Mouse (Mus musculus) c-Kit-positive CD71-positive TER-119-negative erythroid progenitor cells, embryonic 14.5 days (primary cell): ENCODE results near the gene Sugp2.

Source experiments
- DNase-seq: peaks from one replicate; pipeline ENCODE4 v3.0.0-alpha.2; 2013; ENCODE audit warnings: low read depth

Sugp2 gene

GRCm38 (mm10) chr8:70220911-70221310 is 13.1 kb upstream of the Sugp2 start:
- DNase-seq = no peak

DNA sequence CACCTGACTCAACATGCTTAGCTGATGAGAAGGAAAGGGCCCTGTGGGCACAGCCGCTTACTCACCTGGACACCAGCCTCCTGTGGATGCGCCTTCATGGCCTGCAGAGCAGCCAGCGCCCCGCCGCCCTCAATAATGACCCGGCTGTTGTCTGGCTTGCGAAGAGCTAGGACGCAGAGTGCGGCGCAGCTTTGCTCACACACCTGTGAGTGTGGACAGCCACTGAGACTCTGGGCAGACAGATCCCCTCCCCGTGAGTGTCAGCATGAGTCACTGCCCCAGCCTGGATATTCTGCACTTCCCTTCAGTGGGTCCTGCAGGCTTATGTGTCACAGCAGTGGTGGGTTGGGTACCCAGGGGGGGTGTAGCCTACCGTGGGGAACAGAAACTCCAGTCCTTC is 12.0 kb upstream of the Sugp2 start:
- DNase-seq = no peak

GRCm38 (mm10) chr8:70223341-70223740 is 10.7 kb upstream of the Sugp2 start:
- no peak for DNase-seq

DNA sequence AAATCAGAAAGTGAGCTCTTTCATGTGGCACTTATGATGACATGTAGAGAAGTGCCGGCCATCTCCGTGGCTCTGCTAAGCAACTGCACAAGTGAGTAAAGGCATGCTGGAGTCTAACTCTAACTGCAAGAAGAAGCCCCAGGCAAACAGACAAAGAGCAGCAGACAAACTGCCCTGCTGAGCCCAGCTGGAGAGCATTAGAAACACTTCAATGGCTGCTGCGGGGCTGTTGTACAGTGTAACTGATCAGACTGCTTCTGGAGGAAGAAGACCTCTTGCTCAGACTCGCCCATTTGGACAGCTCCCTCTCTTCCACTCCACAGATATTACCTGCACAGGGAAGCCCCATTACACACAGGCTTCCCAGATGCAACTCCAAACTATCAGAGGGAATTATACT is 6.0 kb upstream of the Sugp2 start:
- no peak for DNase-seq

DNA sequence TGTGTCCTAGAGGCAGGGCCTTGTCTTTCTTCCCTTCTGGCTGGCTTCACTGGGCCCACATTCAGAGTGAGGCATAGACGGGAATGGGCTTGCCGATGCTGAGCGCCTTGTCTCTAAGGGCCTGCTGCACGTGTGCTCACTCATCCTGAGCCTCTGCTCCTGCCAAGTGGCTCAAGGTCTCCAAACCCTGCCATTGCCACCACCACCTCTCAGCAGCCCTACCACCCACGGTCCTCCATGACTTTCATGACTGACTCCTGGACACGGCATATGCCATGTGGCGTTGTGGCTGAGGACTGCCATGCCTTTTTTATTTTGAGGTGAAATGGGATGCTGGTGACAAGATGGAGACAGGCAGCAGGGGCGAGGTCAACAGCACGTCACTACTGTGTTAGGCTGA is 3.2 kb upstream of the Sugp2 start:
- DNase-seq = no peak

GRCm38 (mm10) chr8:70233606-70234005 is 420 bp upstream of the Sugp2 start:
- no peak for DNase-seq

DNA sequence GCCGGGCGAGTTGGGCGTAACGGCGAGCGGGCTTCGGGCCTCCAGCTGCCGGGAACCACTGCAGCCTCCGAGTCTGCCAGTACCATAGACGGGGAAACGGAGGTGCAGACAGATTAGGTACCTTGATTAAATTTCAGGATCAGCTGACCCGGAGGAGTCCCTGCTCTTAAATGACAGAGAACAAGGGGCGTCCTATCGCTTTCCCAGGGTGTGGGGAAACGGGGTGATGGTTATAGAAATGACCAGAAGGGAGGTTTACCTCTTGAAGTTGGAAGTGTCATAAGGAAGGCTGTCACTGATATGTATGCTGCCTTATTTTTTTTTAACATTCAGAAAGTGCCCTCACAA is 729 bp downstream of the Sugp2 start:
- no peak for DNase-seq

DNA sequence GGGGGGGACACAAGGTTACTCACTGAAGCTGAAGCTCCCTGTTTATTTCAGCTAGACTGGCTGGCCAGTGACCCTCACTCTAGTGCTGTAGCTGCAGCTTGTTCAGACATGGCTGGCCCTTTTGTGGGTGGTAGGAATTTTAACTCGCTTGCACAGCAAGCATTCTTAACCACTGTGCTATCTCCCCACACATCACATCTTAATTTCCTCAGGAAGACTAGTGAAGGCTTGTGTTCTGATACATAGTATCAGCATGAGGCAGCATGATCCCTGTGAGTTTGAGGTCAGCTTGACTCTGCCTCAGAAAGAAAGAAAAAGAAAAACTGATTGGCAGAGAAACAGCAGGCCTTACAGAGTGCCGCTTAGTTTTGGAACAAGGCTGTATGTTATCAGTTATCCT is 3.8 kb downstream of the Sugp2 start:
- no peak for DNase-seq

DNA sequence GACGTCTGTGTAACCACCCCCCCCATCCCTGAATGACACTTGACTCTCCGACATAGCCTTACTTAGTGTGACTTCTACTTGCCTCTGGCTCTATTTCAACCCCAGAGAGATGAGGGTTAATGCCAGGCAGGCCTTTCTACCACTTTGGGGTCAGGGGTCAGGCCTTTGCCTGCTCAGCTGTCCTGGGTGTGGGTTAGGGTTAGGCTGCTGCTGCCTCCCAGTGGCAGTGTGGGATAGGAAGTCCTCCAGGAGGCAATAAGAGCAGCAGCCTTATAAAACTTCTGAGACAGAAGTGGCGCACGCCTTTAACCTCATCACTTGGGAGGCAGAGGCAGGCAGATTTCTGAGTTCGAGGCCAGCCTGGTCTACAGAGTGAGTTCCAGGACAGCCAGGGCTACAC is 6.6 kb downstream of the Sugp2 start:
- no peak for DNase-seq

DNA sequence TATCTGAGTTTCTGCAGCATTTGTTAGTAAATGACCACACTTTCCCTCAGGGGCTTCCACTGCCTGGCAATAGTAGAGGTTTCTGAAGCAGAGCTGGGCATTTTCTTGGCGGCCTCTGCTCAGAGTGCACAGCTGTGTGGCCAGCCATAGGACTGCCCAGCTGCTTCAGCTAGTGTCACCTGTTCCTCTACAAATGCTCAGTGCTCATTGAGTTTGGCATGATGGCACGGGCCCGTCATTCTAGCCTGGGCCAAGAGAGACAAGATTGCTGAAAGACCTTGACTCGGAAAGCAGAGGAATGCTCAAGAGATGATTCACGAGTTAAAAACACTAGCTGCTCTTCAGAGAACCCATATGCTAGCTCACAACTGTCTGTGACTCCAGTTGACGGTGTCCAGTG is 12.6 kb downstream of the Sugp2 start:
- DNase-seq = no peak

- no peak for DNase-seq
Observed at GRCm38 (mm10) chr8:70247841-70248240, 13.8 kb downstream of the Sugp2 start.

- no peak for DNase-seq
Observed at GRCm38 (mm10) chr8:70254628-70255027, 20.6 kb downstream of the Sugp2 start.

GRCm38 (mm10) chr8:70257456-70257855 is 23.4 kb downstream of the Sugp2 start:
- no peak for DNase-seq

- no peak for DNase-seq
Observed at GRCm38 (mm10) chr8:70258600-70258999, 24.6 kb downstream of the Sugp2 start.

GRCm38 (mm10) chr8:70259043-70259442 is 25.0 kb downstream of the Sugp2 start:
- no peak for DNase-seq

GRCm38 (mm10) chr8:70267674-70268073 is 33.6 kb downstream of the Sugp2 start:
- no peak for DNase-seq

DNA sequence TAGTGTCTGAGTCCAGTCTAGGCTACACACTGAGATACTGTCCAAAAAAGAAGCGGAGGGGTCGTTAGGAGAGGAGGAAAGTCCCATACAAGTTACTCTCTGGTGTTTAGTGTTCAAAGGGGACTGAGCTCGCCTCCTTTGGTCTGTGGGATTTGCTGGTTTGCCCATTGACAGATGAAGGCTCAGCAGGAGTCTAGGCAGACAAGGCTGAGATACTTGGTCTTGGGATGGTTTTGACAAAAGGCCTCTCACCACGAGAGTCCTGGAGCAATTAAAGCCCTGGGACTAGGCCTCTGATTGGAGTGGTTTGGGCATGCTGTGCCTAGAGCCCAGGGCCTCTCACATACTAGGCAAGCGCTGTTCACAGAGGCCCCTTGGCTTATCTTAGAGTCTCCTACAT is 34.3 kb downstream of the Sugp2 start:
- DNase-seq = no peak

DNA sequence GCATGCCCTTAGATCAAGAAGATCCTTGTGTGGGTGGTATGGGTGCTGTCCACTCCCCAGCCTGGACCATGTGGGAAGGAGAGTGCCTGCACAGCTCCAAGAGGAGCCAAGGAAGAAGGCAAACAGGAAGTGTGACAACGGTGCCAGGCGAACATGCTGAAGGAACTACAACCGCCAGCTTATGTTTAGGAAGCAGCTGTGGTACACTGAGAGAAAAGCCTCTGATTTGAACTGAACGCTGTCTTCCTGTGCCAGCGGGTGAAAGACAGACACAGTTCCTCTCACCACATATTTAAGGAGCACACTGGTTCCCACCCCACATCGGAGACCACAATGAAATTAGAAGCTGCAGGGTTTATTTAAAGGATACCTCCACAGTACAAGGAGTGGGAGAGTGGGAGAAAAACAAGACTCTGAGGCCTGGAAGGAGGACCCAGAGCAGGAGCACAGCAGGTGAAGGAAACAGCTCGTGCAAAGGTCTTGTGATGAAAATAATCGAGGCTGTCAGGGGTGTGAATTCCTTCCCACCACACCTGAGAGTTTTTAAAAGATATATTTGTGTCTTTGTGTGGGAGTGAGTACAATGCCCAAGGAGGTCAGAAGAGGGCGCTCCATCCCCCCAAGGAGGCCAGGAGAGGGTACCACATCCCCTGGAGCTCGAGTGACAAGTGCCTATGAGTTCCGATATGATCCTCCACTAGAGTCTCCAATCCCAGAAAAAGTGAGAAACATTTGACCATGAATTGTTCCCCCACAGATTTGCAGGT is 35.0 kb downstream of the Sugp2 start:
- no peak for DNase-seq

DNA sequence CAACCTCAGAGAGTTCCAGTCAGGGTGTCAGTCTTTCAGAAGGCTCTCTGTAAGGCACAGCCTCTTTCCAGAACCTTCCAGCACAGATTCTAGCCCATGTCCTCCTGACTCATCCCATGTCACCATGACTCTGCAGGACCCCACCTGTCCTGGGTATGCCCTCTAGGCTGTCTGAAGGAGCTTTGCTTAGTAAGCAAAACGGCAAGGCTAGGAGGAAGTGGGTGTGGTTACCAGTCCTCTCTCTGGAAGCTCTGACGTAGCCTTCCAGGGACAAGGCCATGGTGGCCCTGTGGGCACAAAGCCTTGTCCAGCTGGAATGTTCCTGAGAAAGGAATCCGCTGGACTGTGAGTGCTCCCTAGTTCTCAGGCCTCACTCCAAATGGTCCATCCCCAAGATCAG is 38.9 kb downstream of the Sugp2 start:
- DNase-seq = no peak

DNA sequence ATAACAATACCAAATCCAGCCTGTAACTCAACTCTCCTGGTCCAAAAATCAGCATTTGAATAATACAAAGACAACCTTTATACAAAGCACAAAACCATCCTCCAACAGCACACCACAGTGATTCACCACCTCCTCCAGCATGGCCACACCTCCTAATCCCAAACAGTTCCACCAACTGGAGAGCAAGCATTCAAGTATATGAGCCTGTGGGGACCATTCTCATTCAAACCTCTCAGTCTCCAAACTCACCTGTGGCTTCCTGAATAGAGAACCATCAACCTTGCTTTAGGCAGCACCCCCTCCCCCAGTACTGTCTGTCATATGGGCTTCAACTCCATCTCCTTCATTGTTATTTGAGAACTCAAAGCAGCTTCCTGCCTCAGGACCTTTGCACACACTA is 40.3 kb downstream of the Sugp2 start:
- DNase-seq = no peak

DNA sequence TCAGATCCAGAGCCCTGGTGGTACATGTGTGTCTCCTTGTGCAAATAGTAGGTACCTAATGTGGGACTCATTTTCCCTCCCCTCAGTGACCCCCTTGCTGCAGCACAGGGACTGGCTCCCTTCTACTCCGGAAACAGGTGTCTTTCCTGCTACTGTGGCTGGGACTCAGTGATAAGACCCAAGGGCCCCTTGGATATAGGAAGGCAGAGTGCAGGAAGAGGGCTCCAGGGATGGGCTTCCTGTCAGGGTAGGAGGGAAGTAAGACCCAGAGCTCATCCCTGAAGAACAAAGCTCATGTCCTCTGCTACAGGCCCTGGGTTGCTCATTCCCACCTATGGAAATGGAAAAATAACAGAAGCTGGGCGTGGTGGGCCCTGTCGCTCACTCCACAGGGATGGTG is 42.5 kb downstream of the Sugp2 start:
- DNase-seq = no peak

DNA sequence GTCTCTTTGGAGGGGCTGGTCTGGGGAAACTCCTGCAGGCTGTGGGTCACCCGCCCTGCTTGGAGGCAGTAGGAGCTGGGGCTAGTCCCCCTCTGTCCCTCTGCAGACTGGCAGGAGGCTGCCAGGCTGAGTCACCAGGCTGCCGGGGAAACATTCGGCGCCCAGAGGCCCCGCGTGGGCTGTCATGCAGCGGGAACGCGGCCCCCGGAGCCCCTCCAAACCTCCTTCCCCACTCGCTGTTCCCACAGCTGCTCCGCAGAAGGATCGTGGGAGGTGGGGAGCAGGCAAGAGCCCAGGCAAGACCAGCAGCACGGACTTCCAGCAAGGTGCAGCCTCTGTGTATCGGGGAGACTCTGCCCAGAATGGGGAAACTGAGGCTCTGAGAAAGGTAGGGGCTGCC is 44.1 kb downstream of the Sugp2 start:
- no peak for DNase-seq

DNA sequence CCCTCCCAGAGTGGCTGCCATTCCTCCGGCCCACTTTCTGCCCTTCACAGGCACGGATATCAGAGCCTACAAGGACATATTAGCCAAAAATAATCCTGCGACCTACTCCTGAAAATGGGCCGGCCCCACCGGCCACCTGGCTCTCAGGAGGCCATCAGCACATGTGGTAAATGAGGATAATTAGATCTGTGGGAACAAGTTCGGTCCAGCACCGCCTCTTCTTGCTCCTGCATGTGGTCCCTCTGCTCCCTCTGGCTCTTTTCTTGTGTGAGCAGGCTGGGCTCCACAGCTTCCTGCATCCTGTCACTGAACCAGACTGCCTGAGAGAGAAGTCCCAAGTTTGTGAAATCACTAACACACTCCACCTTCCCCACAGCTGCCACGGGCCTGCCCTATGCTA is 45.2 kb downstream of the Sugp2 start:
- no peak for DNase-seq

- no peak for DNase-seq
Observed at GRCm38 (mm10) chr8:70281001-70281400, 47.0 kb downstream of the Sugp2 start.
